Mouse (Mus musculus) hindbrain, embryonic 16.5 days (tissue): ENCODE data around the gene Olfr1417. TPM values are rescaled to one million over a fixed set of nuclear protein-coding genes. Genes with fewer than 3 reads are reported as not detected.
"Not testable (repeated sequence)": the region's sequence is repeated elsewhere in the genome, so short reads cannot be mapped to it uniquely, and the experiment has no call there.

Experiments
- ATAC-seq: fragments of 200-750 bp; cut with Nextera tagmentation; 2 replicates; pipeline ENCODE4 v1.8.0; 2017; ENCODE audit warnings: moderate TSS enrichment, moderate library complexity
- H3K27ac ChIP-seq: fragments of 300-500 bp; sonication (generic); 2 replicates; pipeline ENCODE4 v1.5.1; 2014; ENCODE audit warnings: low read depth, mild to moderate bottlenecking, control low read depth, low read length, moderate library complexity
- H3K27me3 ChIP-seq: fragments of 300-500 bp; sonication (generic); replicated peaks from 2 replicates; pipeline ENCODE4 v1.6.1; 2014; ENCODE audit warnings: low read length; ENCODE audit not compliant: control insufficient read depth, insufficient read depth
- H3K36me3 ChIP-seq: fragments of 300-500 bp; sonication (generic); 2 replicates; pipeline ENCODE4 v1.6.1; 2014; ENCODE audit warnings: mild to moderate bottlenecking, low read length, moderate library complexity, mixed read lengths; ENCODE audit not compliant: control insufficient read depth, insufficient read depth
- H3K4me1 ChIP-seq: fragments of 300-500 bp; sonication (generic); 2 replicates; pipeline ENCODE4 v1.6.1; 2014; ENCODE audit warnings: low read depth, low read length; ENCODE audit not compliant: control insufficient read depth, insufficient read depth
- H3K4me2 ChIP-seq: fragments of 300-500 bp; sonication (generic); 2 replicates; pipeline ENCODE4 v1.6.1; 2014; ENCODE audit warnings: mild to moderate bottlenecking, low read length, control low read depth, moderate library complexity
- H3K4me3 ChIP-seq: fragments of 300-500 bp; sonication (generic); 2 replicates; pipeline ENCODE4 v1.5.1; 2014; ENCODE audit warnings: mild to moderate bottlenecking, low read length, control low read depth, moderate library complexity
- H3K9ac ChIP-seq: fragments of 300-500 bp; sonication (generic); 2 replicates; pipeline ENCODE4 v1.6.1; 2014; ENCODE audit warnings: low read depth, mild to moderate bottlenecking, control low read depth, low read length, moderate library complexity
- H3K9me3 ChIP-seq: fragments of 300-500 bp; sonication (generic); 2 replicates; pipeline ENCODE4 v1.6.1; 2014; ENCODE audit warnings: mild to moderate bottlenecking, low read length, moderate library complexity; ENCODE audit not compliant: control insufficient read depth
- WGBS: fragments of 180-500 bp; shearing (Covaris S2); extraction: QIAGEN DNeasy Blood & Tissue Kit; methylation state at CpG from one replicate; pipeline ENCODE4 v1.1.7; 2014; 5-methylcytosine and 5-hydroxymethylcytosine counted together
- polyA plus RNA-seq: library from polyadenylated mRNA; unstranded; fragments of >200 nt; fragmentation: Nextera tagmentation; extraction: Ambion mirVana; gene quantifications from 2 replicates; pipeline ENCODE4 v1.2.1, GENCODE M21; 2015

Gene Olfr1417
- 0.11 and 0.33 TPM in 2 replicates for polyA plus RNA-seq

DNA sequence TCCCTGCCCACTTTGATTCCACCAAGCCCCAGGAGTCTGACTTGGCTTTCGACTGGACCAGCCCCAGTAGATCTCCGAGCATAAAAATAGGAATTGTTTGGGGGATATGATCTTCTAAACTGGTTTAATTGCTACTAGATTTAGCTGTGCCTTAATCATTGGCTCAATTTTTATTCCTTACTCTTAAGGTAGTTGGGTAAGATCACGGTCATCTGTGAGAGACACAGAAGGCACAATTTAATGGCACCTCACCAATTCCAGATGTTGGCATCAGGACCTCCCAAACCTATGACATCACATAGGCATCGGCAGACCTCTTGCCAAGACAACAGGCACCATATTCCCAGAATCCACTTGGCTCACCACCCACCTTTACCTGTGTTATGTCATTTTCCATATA is at the start of gene Olfr1417:
Olfr1417 (minus strand) TSS at position 101 of the 400 bp plus-strand sequence.
- H3K27me3 ChIP-seq: no peaks in the 10 kb centered on the region
- WGBS: 93% methylated on average over 4 of the region's 4 CpGs
- H3K9ac ChIP-seq: no peak within 1 kb of the TSS
- ATAC-seq: no peak
- no peak within 1 kb of the TSS for H3K4me2 ChIP-seq
- H3K27ac ChIP-seq: no peak within 1 kb of the TSS
- no peaks in the 10 kb centered on the region for H3K36me3 ChIP-seq
- no peaks in the 10 kb centered on the region for H3K9me3 ChIP-seq
- H3K4me1 ChIP-seq: no peaks in the 10 kb centered on the region
- H3K4me3 ChIP-seq: no peak within 1 kb of the TSS

GRCm38 (mm10) chr19:11886265-11886664 is 47.2 kb upstream of the Olfr1417 start, which contains the start of gene Olfr1420:
Gene Olfr1420 (plus strand): TSS chr19:11886565.
- H3K4me1 ChIP-seq: no peaks in the 10 kb centered on the region
- 48% methylated on average over 1 of the region's 1 CpGs for WGBS
- H3K9me3 ChIP-seq: no peaks in the 10 kb centered on the region
- ATAC-seq: no peak
- no peak within 1 kb of the TSS for H3K27ac ChIP-seq
- no peak within 1 kb of the TSS for H3K9ac ChIP-seq
- no peaks in the 10 kb centered on the region for H3K27me3 ChIP-seq
- no peaks in the 10 kb centered on the region for H3K36me3 ChIP-seq
- no peak within 1 kb of the TSS for H3K4me3 ChIP-seq
- no peak within 1 kb of the TSS for H3K4me2 ChIP-seq

GRCm38 (mm10) chr19:11878404-11878803 is 39.4 kb upstream of the Olfr1417 start:
- 56% methylated on average over 22 of the region's 22 CpGs for WGBS
- not testable (repeated sequence) for H3K9ac ChIP-seq, H3K4me1 ChIP-seq, H3K4me2 ChIP-seq, H3K4me3 ChIP-seq, ATAC-seq, H3K36me3 ChIP-seq, H3K27ac ChIP-seq, H3K27me3 ChIP-seq, H3K9me3 ChIP-seq

GRCm38 (mm10) chr19:11875006-11875405 is 36.0 kb upstream of the Olfr1417 start, which contains the start of gene Olfr1419:
Gene Olfr1419 (minus strand): TSS chr19:11875106.
- no peaks in the 10 kb centered on the region for H3K4me1 ChIP-seq
- no peaks in the 10 kb centered on the region for H3K9me3 ChIP-seq
- H3K4me2 ChIP-seq: no peak within 1 kb of the TSS
- 53% methylated on average over 1 of the region's 1 CpGs for WGBS
- ATAC-seq: no peak
- no peak within 1 kb of the TSS for H3K27ac ChIP-seq
- H3K27me3 ChIP-seq: no peaks in the 10 kb centered on the region
- no peaks in the 10 kb centered on the region for H3K36me3 ChIP-seq
- no peak within 1 kb of the TSS for H3K9ac ChIP-seq
- H3K4me3 ChIP-seq: no peak within 1 kb of the TSS

DNA sequence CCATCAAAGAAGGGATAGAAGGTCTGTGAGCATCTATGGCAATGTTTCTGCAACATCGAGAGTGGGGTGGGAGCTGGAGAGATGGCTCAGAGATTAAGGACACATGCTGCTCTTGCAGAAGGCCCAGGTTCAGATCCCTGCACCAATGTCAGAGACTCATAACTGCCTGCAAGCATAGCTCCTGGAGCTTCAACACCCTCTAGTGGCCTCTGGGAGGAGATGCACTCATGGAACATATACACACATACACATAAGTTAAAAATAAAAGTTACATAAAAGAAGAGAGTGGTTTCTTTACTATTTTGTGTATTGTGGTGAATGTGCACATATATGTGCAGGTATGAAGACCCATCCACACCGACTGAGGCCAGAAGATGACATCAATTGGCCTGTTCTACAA is 28.8 kb upstream of the Olfr1417 start:
- Histone ChIP-seq H3K9ac (no peak overlapping the region), H3K4me2 (no peak overlapping the region), H3K27me3 (no peaks in the 10 kb centered on the region), H3K27ac (no peak overlapping the region), H3K4me1 (no peaks in the 10 kb centered on the region), H3K9me3 (no peaks in the 10 kb centered on the region), H3K4me3 (no peak overlapping the region), H3K36me3 (no peaks in the 10 kb centered on the region)
- no peak for ATAC-seq
- WGBS: 88% methylated on average over 2 of the region's 2 CpGs

DNA sequence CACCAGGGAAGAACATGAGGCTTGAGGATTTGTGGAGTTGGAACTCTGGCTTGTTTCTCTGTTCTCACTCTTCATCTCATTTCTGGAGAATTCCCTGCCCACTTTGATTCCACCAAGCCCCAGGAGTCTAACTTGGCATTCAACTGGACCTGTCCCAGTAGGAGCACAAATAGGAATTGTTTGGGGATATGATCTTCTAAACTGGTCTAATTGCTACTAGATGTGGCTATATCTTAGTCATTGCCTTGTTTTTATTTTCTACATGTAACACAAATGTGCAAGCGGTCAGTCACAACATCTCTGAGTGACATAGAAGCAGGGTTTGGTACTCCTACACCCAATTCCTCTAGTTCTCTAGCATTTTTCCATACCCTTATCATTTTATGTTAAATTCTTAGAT is 21.9 kb upstream of the Olfr1417 start, which contains the start of gene Olfr1418:
Olfr1418 (minus strand) TSS at position 101 of the 400 bp plus-strand sequence.
- H3K4me3 ChIP-seq: no peak within 1 kb of the TSS
- ATAC-seq: no peak
- no peaks in the 10 kb centered on the region for H3K36me3 ChIP-seq
- H3K9me3 ChIP-seq: no peaks in the 10 kb centered on the region
- 96% methylated on average over 1 of the region's 1 CpGs for WGBS
- H3K9ac ChIP-seq: no peak within 1 kb of the TSS
- H3K27ac ChIP-seq: no peak within 1 kb of the TSS
- no peaks in the 10 kb centered on the region for H3K4me1 ChIP-seq
- no peaks in the 10 kb centered on the region for H3K27me3 ChIP-seq
- H3K4me2 ChIP-seq: no peak within 1 kb of the TSS

DNA sequence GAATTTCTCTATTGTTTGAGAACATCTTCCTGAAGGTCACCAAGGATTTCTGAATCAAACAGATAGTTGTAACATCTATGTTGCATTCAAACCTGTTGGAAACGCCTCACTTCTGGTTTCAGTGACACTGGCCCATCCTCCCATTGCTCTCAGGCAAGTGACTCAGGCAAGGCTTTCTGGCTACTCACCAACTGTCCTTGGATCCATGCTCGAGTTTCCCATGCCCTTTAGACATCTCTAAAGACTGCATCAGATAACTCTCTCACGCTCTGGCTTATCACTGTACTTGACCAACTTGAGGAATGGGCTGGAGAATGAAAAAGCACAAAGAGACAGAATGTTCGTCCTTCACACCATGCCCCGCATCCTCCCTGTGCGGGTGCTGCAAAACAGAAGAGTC is 17.5 kb upstream of the Olfr1417 start:
- H3K4me2 ChIP-seq: no peak overlapping the region
- WGBS: 86% methylated on average over 6 of the region's 6 CpGs
- no peaks in the 10 kb centered on the region for H3K27me3 ChIP-seq
- ATAC-seq: no peak
- H3K4me1 ChIP-seq: no peaks in the 10 kb centered on the region
- no peak overlapping the region for H3K4me3 ChIP-seq
- H3K9ac ChIP-seq: no peak overlapping the region
- no peak overlapping the region for H3K27ac ChIP-seq
- no peaks in the 10 kb centered on the region for H3K36me3 ChIP-seq
- H3K9me3 ChIP-seq: no peaks in the 10 kb centered on the region

- Histone ChIP-seq H3K4me2 (no peak overlapping the region), H3K9me3 (no peaks in the 10 kb centered on the region), H3K4me1 (no peaks in the 10 kb centered on the region), H3K27ac (no peak overlapping the region), H3K9ac (no peak overlapping the region), H3K36me3 (no peaks in the 10 kb centered on the region), H3K4me3 (no peak overlapping the region), H3K27me3 (no peaks in the 10 kb centered on the region)
- ATAC-seq: no peak
- 91% methylated on average over 2 of the region's 2 CpGs for WGBS
Observed at GRCm38 (mm10) chr19:11854821-11855220, 15.8 kb upstream of the Olfr1417 start.

DNA sequence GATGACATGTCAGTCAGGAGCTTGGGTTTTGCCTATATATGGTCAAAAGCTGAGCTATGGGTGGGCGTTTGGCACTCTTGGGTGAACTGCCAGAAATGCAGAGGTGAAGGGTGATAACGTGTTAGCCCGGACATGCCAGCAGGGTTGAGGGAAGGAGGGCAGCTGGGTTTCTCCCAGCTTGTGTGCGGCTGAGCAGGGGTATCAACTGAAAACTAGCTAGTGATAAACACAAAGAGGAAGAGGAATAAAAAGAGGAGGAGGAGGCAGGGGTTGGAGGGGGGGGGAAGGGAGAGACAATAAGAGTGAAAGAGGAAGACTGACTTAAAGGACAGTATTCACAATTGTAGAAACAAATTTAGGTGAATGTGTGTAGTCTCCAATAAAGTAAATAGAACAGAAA is 13.6 kb upstream of the Olfr1417 start:
- H3K4me3 ChIP-seq: no peak overlapping the region
- H3K9ac ChIP-seq: no peak overlapping the region
- no peak for ATAC-seq
- no peaks in the 10 kb centered on the region for H3K36me3 ChIP-seq
- H3K4me2 ChIP-seq: no peak overlapping the region
- H3K9me3 ChIP-seq: no peaks in the 10 kb centered on the region
- H3K4me1 ChIP-seq: no peaks in the 10 kb centered on the region
- WGBS: 65% methylated on average over 4 of the region's 4 CpGs
- H3K27ac ChIP-seq: no peak overlapping the region
- H3K27me3 ChIP-seq: no peaks in the 10 kb centered on the region

DNA sequence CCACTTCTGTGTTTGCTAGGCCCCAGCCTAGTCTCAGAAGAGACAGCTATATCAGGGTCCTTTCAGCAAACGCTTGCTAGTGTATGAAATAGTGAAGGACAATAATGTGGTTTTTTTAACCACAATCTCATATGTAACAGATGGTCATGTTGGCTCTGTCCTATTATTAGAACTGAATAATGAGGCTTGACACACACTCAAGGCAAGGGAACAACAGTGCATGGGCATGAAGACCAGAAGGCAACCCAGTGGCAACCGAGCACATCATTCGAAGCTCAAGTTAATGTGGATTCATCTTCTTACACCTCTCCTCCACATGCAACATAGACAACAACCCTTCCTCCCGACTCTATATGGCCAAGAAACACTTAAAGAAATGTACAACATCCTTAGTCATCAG is 7.3 kb upstream of the Olfr1417 start:
- no peaks in the 10 kb centered on the region for H3K4me1 ChIP-seq
- no peaks in the 10 kb centered on the region for H3K9me3 ChIP-seq
- H3K36me3 ChIP-seq: no peaks in the 10 kb centered on the region
- no peak for ATAC-seq
- no peaks in the 10 kb centered on the region for H3K27me3 ChIP-seq
- H3K27ac ChIP-seq: no peak overlapping the region
- H3K4me3 ChIP-seq: no peak overlapping the region
- 86% methylated on average over 4 of the region's 4 CpGs for WGBS
- no peak overlapping the region for H3K4me2 ChIP-seq
- no peak overlapping the region for H3K9ac ChIP-seq
